Mouse (Mus musculus) neural tube, embryonic 14.5 days (tissue): Measurements from ENCODE around the gene Cadps2. TPM values are rescaled to one million over a fixed set of nuclear protein-coding genes. Genes with fewer than 3 reads are reported as not detected.
A peak's percentile ranks its signal among the peaks of the same experiment; 100 is the strongest.

Source experiments
- ATAC-seq: fragments of 200-750 bp; cut with Nextera tagmentation; 2 replicates; pipeline ENCODE4 v1.8.0; 2017; ENCODE audit warnings: low read depth, mild to moderate bottlenecking, moderate TSS enrichment, moderate library complexity
- H3K27ac ChIP-seq: fragments of 300-500 bp; sonication (generic); 2 replicates; pipeline ENCODE4 v1.5.1; 2014; ENCODE audit warnings: low read depth, mild to moderate bottlenecking, control low read depth, low read length, moderate library complexity, mixed read lengths
- H3K27me3 ChIP-seq: fragments of 300-500 bp; sonication (generic); 2 replicates; pipeline ENCODE4 v1.6.1; 2014; ENCODE audit warnings: low read length; ENCODE audit not compliant: control insufficient read depth, insufficient read depth
- H3K36me3 ChIP-seq: fragments of 300-500 bp; sonication (generic); 2 replicates; pipeline ENCODE4 v1.6.1; 2014; ENCODE audit warnings: low read length, mixed read lengths; ENCODE audit not compliant: control insufficient read depth, insufficient read depth
- H3K4me1 ChIP-seq: fragments of 300-500 bp; sonication (generic); 2 replicates; pipeline ENCODE4 v1.6.1; 2014; ENCODE audit warnings: low read length; ENCODE audit not compliant: control insufficient read depth, insufficient read depth
- H3K4me2 ChIP-seq: fragments of 300-500 bp; sonication (generic); 2 replicates; pipeline ENCODE4 v1.6.1; 2014; ENCODE audit warnings: mild to moderate bottlenecking, low read depth, low read length, control low read depth
- H3K4me3 ChIP-seq: fragments of 300-500 bp; sonication (generic); 2 replicates; pipeline ENCODE4 v1.5.1; 2014; ENCODE audit warnings: low read depth, low read length, control low read depth, mixed read lengths
- H3K9ac ChIP-seq: fragments of 300-500 bp; sonication (generic); replicated peaks from 2 replicates; pipeline ENCODE4 v1.6.1; 2014; ENCODE audit warnings: low read depth, mild to moderate bottlenecking, control low read depth, low read length, mixed read lengths
- H3K9me3 ChIP-seq: fragments of 300-500 bp; sonication (generic); 2 replicates; pipeline ENCODE4 v1.6.1; 2016; ENCODE audit warnings: low read length; ENCODE audit not compliant: control insufficient read depth
- WGBS: fragments of 180-500 bp; shearing (Covaris S2); extraction: QIAGEN DNeasy Blood & Tissue Kit; methylation state at CpG from one replicate; pipeline ENCODE4 v1.1.7; 2014; 5-methylcytosine and 5-hydroxymethylcytosine counted together
- polyA plus RNA-seq: library from polyadenylated mRNA; unstranded; fragments of >200 nt; fragmentation: Nextera tagmentation; extraction: Ambion mirVana; gene quantifications from 2 replicates; pipeline ENCODE4 v1.2.1, GENCODE M21; 2014

The Cadps2 gene
- polyA plus RNA-seq, 1 experiment from 2014 or later = 14.2 TPM

DNA sequence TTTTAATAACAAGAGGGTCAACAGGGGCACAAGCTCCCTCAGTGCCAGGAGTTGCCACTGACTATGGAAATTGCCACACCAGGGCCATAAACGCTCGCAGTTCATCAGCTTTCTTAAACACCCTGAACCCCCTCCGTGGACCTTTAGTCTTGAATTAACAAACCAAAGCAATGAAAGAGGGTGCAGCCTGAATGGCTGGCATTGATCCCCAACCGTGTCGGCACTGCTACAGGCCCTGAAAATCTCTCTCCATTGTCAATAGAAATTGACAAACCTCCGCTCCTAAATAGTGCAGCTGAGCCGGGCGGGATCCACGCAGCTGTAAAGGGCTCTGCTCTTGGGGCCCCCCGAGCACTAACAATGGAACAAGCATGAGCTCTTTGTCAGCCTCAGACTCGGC is 566.2 kb downstream of the Cadps2 start:
- Histone ChIP-seq H3K27me3 (peaks cover 9% of the 10 kb centered on the region; the same call in 1 of the 2 replicates), H3K36me3 (no peaks in the 10 kb centered on the region), H3K9me3 (no peaks in the 10 kb centered on the region), H3K27ac (no peak overlapping the region), H3K4me1 (peaks cover 5% of the 10 kb centered on the region; the same call in 1 of the 2 replicates), H3K4me3 (no peak overlapping the region), H3K4me2 (peak overlapping the region; percentile 30), H3K9ac (no peak overlapping the region)
- 2% methylated on average over 11 of the region's 11 CpGs for WGBS
- peak; percentile 86; the same call in 1 of the 2 replicates for ATAC-seq

DNA sequence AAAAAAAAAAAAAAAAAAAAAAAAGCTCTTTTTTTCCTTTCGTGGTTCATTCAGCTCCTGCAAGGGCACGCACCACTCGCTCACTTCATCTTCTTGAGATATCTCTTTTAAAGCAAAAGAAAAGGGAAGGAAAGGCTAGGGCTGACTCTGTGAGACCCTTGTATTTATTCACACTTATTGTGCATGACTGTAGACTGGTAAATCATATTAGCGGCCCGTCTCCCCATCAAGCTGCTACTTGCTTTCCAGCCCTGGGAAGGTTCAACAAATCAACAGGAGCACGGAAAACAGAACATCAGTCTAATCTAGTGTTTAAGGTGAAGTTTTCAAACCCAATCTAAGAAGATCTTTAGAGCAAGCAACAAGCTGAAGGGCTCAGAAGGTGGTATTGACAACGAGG is 566.7 kb downstream of the Cadps2 start:
- peaks cover 11% of the 10 kb centered on the region for H3K27me3 ChIP-seq
- WGBS = 10% methylated on average over 7 of the region's 7 CpGs
- no peaks in the 10 kb centered on the region for H3K9me3 ChIP-seq
- H3K9ac ChIP-seq = no peak overlapping the region
- H3K4me2 ChIP-seq = no peak overlapping the region
- H3K36me3 ChIP-seq = no peaks in the 10 kb centered on the region
- H3K27ac ChIP-seq = no peak overlapping the region
- no peak for ATAC-seq
- no peak overlapping the region for H3K4me3 ChIP-seq
- peaks cover 5% of the 10 kb centered on the region; the same call in 1 of the 2 replicates for H3K4me1 ChIP-seq

GRCm38 (mm10) chr6:23260738-23261050 is 578.5 kb downstream of the Cadps2 start:
- Histone ChIP-seq H3K4me2 (no peak overlapping the region; the same call in 1 of the 2 replicates), H3K9me3 (no peaks in the 10 kb centered on the region), H3K27me3 (peaks cover 59% of the 10 kb centered on the region), H3K4me3 (no peak overlapping the region; the same call in 1 of the 2 replicates), H3K36me3 (no peaks in the 10 kb centered on the region), H3K27ac (no peak overlapping the region), H3K4me1 (0 out of 2 replicates have a peak, but pooled peaks cover 3% of the 10 kb centered on the region), H3K9ac (no peak overlapping the region)
- WGBS = 3% methylated on average over 9 of the region's 9 CpGs
- no peak for ATAC-seq

- no peak for ATAC-seq
- 0 out of 2 replicates have a peak, but pooled peaks cover 3% of the 10 kb centered on the region for H3K4me1 ChIP-seq
- H3K9ac ChIP-seq = no peak overlapping the region
- no peaks in the 10 kb centered on the region for H3K36me3 ChIP-seq
- H3K4me2 ChIP-seq = no peak overlapping the region; the same call in 1 of the 2 replicates
- H3K9me3 ChIP-seq = no peaks in the 10 kb centered on the region
- WGBS = 2% methylated on average over 36 of the region's 36 CpGs
- H3K27me3 ChIP-seq = peaks cover 59% of the 10 kb centered on the region
- H3K4me3 ChIP-seq = no peak overlapping the region; the same call in 1 of the 2 replicates
- H3K27ac ChIP-seq = no peak overlapping the region
Observed at GRCm38 (mm10) chr6:23260016-23260737, 579.0 kb downstream of the Cadps2 start.

- 0 out of 2 replicates have a peak, but pooled peaks cover 3% of the 10 kb centered on the region for H3K4me1 ChIP-seq
- no peaks in the 10 kb centered on the region for H3K36me3 ChIP-seq
Observed at GRCm38 (mm10) chr6:23257981-23258380, 581.2 kb downstream of the Cadps2 start.

GRCm38 (mm10) chr6:23255161-23255560 is 584.1 kb downstream of the Cadps2 start:
- H3K9me3 ChIP-seq = no peaks in the 10 kb centered on the region
- H3K27ac ChIP-seq = no peak overlapping the region
- WGBS = 2% methylated on average over 8 of the region's 8 CpGs
- H3K27me3 ChIP-seq = peaks cover 70% of the 10 kb centered on the region
- no peak for ATAC-seq
- H3K9ac ChIP-seq = no peak overlapping the region
- H3K4me3 ChIP-seq = no peak overlapping the region
- no peaks in the 10 kb centered on the region for H3K36me3 ChIP-seq
- H3K4me2 ChIP-seq = no peak overlapping the region
- H3K4me1 ChIP-seq = 0 out of 2 replicates have a peak, but pooled peaks cover 2% of the 10 kb centered on the region

More at GRCm38 (mm10) chr6:23257981-23258380, 581.2 kb downstream of the Cadps2 start:
- Histone ChIP-seq H3K27ac (no peak overlapping the region), H3K4me2 (no peak overlapping the region), H3K9ac (no peak overlapping the region), H3K4me3 (no peak overlapping the region), H3K27me3 (peaks cover 76% of the 10 kb centered on the region), H3K9me3 (no peaks in the 10 kb centered on the region)
- no peak for ATAC-seq
- WGBS = 23% methylated on average over 3 of the region's 3 CpGs

DNA sequence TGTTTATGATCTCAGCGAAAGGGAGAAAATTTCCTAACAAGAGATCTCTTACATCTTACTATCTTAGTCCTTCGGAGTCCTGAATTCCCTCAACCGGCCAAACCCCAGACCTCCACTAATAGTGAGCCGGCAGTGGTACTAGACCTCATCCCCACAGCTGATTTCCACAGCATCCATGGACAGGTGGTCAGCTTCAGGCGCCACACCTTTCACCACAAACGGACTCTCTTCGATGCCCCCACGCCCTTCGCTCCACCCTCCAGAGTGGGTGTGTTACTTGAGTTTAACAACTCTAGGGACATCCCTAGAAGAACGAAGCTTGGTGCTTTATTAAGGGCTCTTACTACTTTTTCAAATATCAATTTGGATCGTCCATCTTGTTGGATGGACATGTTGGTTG is 584.6 kb downstream of the Cadps2 start:
- Histone ChIP-seq H3K4me3 (no peak overlapping the region), H3K27me3 (peaks cover 73% of the 10 kb centered on the region), H3K4me2 (no peak overlapping the region), H3K36me3 (no peaks in the 10 kb centered on the region), H3K27ac (no peak overlapping the region), H3K4me1 (no peaks in the 10 kb centered on the region), H3K9me3 (no peaks in the 10 kb centered on the region), H3K9ac (no peak overlapping the region)
- ATAC-seq = no peak
- WGBS = 3% methylated on average over 11 of the region's 11 CpGs

GRCm38 (mm10) chr6:23253353-23254311 is 585.6 kb downstream of the Cadps2 start:
- WGBS = under 1% methylated on average over 43 of the region's 43 CpGs
- Histone ChIP-seq H3K4me3 (no peak overlapping the region), H3K9ac (no peak overlapping the region), H3K36me3 (no peaks in the 10 kb centered on the region), H3K4me1 (no peaks in the 10 kb centered on the region; the same call in 1 of the 2 replicates), H3K27me3 (peaks cover 71% of the 10 kb centered on the region), H3K9me3 (no peaks in the 10 kb centered on the region), H3K27ac (no peak overlapping the region), H3K4me2 (no peak overlapping the region)
- ATAC-seq = peak; percentile 36; the same call in 1 of the 2 replicates
